Mouse (Mus musculus) C2C12 (cell line): Measurements from ENCODE around the gene Nol11.
"Not testable (repeated sequence)": the region's sequence is repeated elsewhere in the genome, so short reads cannot be mapped to it uniquely, and the experiment has no call there.

Source experiments
- CTCF ChIP-seq: IDR thresholded peaks from one replicate; pipeline ENCODE4 v1.5.1; 2011; ENCODE audit not compliant: control insufficient read depth, insufficient read depth, insufficient read length
- MAX ChIP-seq: IDR thresholded peaks from one replicate; pipeline ENCODE4 v1.6.1; 2011; ENCODE audit warnings: mild to moderate bottlenecking, control low read depth
- MYOD1 ChIP-seq: IDR thresholded peaks from one replicate; pipeline ENCODE4 v1.6.1; 2011; ENCODE audit warnings: low read depth; ENCODE audit not compliant: control insufficient read depth, insufficient read length
- MYOG ChIP-seq: IDR thresholded peaks from one replicate; pipeline ENCODE4 v1.6.1; 2011; ENCODE audit not compliant: control insufficient read depth, insufficient read length; ENCODE audit errors: extremely low read depth

GRCm38 (mm10) chr11:107126716-107127115 is 62.5 kb downstream of the Nol11 start:
- TF ChIP-seq MYOG, CTCF, MAX, MYOD1: not testable (repeated sequence)
